30 mouse cellular contexts compared by ENCODE assay signal in the genomic region with DNA sequence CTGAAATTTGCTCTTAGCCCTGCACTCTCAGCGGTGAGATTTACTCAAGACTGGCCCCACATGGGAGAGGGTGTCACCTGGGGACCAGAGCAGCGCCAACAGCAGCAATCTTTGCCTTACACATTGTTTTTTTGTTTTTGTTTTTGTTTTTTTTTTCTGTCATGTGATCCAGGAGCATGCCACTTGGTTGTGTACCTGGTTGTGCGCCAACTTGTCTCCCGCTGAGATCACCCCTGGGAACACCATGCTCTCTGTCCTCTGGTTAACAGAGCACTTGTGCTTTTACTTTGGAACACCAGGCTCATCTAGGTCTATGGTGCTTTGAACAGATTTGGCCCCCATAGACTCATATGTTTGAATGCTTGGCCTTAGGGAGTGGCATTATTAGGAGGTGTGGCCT. TPM values are rescaled to one million over a fixed set of nuclear protein-coding genes. Genes with fewer than 3 reads are reported as not detected.
"Had no signal": no experiment of that assay in that cellular context is flagged by ENCODE, and none has a peak within 500 bp of the region (broad histone marks: within the 10 kb centered on the region; RNA-seq: fewer than 3 reads in every experiment).

No protein-coding gene starts in this region.

- H3K4me1 ChIP-seq: heart, embryonic 10.5 days; heart, embryonic 12.5 days; heart, embryonic 13.5 days; heart, embryonic 15.5 days; hindbrain, embryonic 10.5 days; hindbrain, embryonic 12.5 days; hindbrain, embryonic 13.5 days; hindbrain, embryonic 15.5 days; intestine, embryonic 15.5 days had no signal

- H3K4me2 ChIP-seq: heart, embryonic 11.5 days; heart, embryonic 12.5 days; heart, embryonic 13.5 days; heart, embryonic 15.5 days; hindbrain, embryonic 12.5 days; hindbrain, embryonic 13.5 days; hindbrain, embryonic 14.5 days; hindbrain, embryonic 15.5 days; intestine, embryonic 15.5 days; kidney, embryonic 15.5 days had no signal

- H3K27me3 ChIP-seq: heart, embryonic 12.5 days; heart, embryonic 13.5 days; heart, embryonic 15.5 days; hindbrain, embryonic 12.5 days; hindbrain, embryonic 13.5 days; hindbrain, embryonic 15.5 days; intestine, embryonic 15.5 days; kidney, embryonic 15.5 days had no signal

- DNase-seq: heart, adult 2 months; heart, postnatal 10 days; heart, postnatal 36 days; heart, postnatal 4 days; kidney, postnatal 10 days; kidney, postnatal 25 days; kidney, postnatal 4 days; layer of hippocampus, adult 9-11 months; layer of hippocampus, postnatal 36 days had no signal

- ATAC-seq: hindbrain, embryonic 16.5 days; hindbrain, postnatal 0 days; inflammation-experienced regulatory T-cells, adult 6 months; intestine, embryonic 15.5 days; intestine, embryonic 16.5 days; intestine, postnatal 0 days had no signal

- H3K9ac ChIP-seq: heart, embryonic 12.5 days; heart, embryonic 13.5 days; heart, embryonic 15.5 days; hindbrain, embryonic 12.5 days; hindbrain, embryonic 13.5 days; hindbrain, embryonic 14.5 days; hindbrain, embryonic 15.5 days; intestine, embryonic 15.5 days; kidney, embryonic 15.5 days had no signal

- H3K27ac ChIP-seq: heart, adult 2 months; heart, embryonic 10.5 days; heart, embryonic 13.5 days; heart, embryonic 15.5 days; hindbrain, embryonic 10.5 days; hindbrain, embryonic 12.5 days; hindbrain, embryonic 13.5 days; hindbrain, embryonic 14.5 days; hindbrain, embryonic 15.5 days; hindbrain, postnatal 0 days; intestine, embryonic 15.5 days; kidney, embryonic 15.5 days; kidney, postnatal 0 days; layer of hippocampus, adult 2 months; left cerebral cortex, adult 2 months had no signal

- H3K4me3 ChIP-seq: heart, adult 2 months; heart, embryonic 10.5 days; heart, embryonic 12.5 days; heart, embryonic 13.5 days; heart, embryonic 15.5 days; hindbrain, embryonic 10.5 days; hindbrain, embryonic 12.5 days; hindbrain, embryonic 13.5 days; hindbrain, embryonic 15.5 days; intestine, embryonic 15.5 days; kidney, embryonic 15.5 days; layer of hippocampus, adult 2 months; left cerebral cortex, adult 2 months had no signal

- H3K36me3 ChIP-seq: heart, embryonic 10.5 days; heart, embryonic 12.5 days; heart, embryonic 13.5 days; heart, embryonic 15.5 days; hindbrain, embryonic 10.5 days; hindbrain, embryonic 12.5 days; hindbrain, embryonic 13.5 days; hindbrain, embryonic 15.5 days; intestine, embryonic 15.5 days; kidney, embryonic 15.5 days had no signal

- H3K9me3 ChIP-seq: heart, embryonic 10.5 days; heart, embryonic 12.5 days; heart, embryonic 13.5 days; heart, embryonic 15.5 days; hindbrain, embryonic 10.5 days; hindbrain, embryonic 12.5 days; hindbrain, embryonic 13.5 days; hindbrain, embryonic 15.5 days; intestine, embryonic 15.5 days; kidney, embryonic 15.5 days had no signal

RNA-seq across cellular contexts. Expression of gene Bmp6, which starts 50.1 kb away (rescaled TPM):
- total RNA-seq: hematopoietic stem cell, adult 5-6 weeks had no signal
- polyA plus RNA-seq: inflammation-experienced regulatory T-cells, adult 6 months had no signal
